ENCODE assay signal across 8 mouse cellular contexts in the genomic region with DNA sequence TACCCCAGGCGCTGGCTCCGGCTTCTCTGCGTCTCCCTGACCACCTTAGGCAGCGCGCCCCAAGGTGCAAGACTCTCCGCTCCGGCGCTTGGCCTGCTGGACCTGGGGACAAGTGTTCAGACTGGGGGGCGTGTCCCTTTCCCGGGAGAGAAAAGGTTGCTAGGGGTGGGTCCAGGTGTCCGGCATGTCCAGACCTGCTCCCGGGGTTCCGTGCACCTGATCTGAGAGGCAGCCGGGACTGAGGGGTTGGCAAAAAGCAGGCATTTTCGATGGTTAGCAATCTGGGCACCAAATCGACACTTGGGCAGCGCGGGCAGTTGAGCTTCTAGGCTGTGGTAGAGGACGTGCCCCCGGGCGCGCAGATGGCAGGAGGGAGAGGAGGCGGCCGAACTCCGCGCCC. TPM values are rescaled to one million over a fixed set of nuclear protein-coding genes. Genes with fewer than 3 reads are reported as not detected.
DNase-seq lines count a peak whose midpoint lies in the region; ATAC-seq and TF ChIP-seq lines count a peak whose summit lies in the region.

No protein-coding gene starts in this region.

- H3K9me3 ChIP-seq in heart, embryonic 12.5 days (replicated peaks), result no peaks in the 10 kb centered on the region
- H3K9me3 ChIP-seq in hindbrain, embryonic 10.5 days, result no peaks in the 10 kb centered on the region

- no peak for TF ChIP-seq POLR2A in brain, embryonic 14.5 days (IDR thresholded peaks at IDR 0.05; ENCODE audit: borderline replicate concordance, extremely low read depth, insufficient read depth, insufficient read length, poor library complexity, severe bottlenecking)

- no peak for TF ChIP-seq CTCF in brain, embryonic 14.5 days (IDR thresholded peaks at IDR 0.05; ENCODE audit: borderline replicate concordance, extremely low read depth, insufficient read depth, insufficient read length)

- no peak for DNase-seq in heart, adult 9 months (ENCODE audit: low spot score in 2 of 2)
- DNase-seq in brain, embryonic 14.5 days (ENCODE audit: low read depth), result peak; percentile 33
- DNase-seq in hindbrain, embryonic 10.5 days (ENCODE audit: low spot score), result peak; percentile 20
- peak; percentile 19 for DNase-seq in lung, postnatal 36 days
- no peak for DNase-seq in thymus, postnatal 14 days
- DNase-seq in left cerebral cortex, adult 9 months (ENCODE audit: low spot score in 2 of 2), result no peak

- H3K4me3 ChIP-seq in heart, embryonic 12.5 days, result peak overlapping the region; percentile 40
- H3K4me3 ChIP-seq in hindbrain, embryonic 10.5 days, result peak overlapping the region; percentile 50

- H3K9ac ChIP-seq in heart, embryonic 12.5 days, result no peak overlapping the region

- peak overlapping the region; percentile 73 for H3K4me2 ChIP-seq in heart, embryonic 12.5 days

- peaks cover 85% of the 10 kb centered on the region for H3K27me3 ChIP-seq in heart, embryonic 12.5 days (replicated peaks)
- H3K27me3 ChIP-seq in hindbrain, embryonic 10.5 days (ENCODE audit: insufficient read depth, poor library complexity, severe bottlenecking), result peaks cover 95% of the 10 kb centered on the region

- peaks cover 16% of the 10 kb centered on the region for H3K4me1 ChIP-seq in heart, embryonic 12.5 days (replicated peaks)
- H3K4me1 ChIP-seq in hindbrain, embryonic 10.5 days (replicated peaks), result peaks cover 28% of the 10 kb centered on the region

- no peak for ATAC-seq in heart, embryonic 12.5 days (ENCODE audit: insufficient number of reproducible peaks, low FRiP score)
- ATAC-seq in activated CD4-positive, CD25-positive, alpha-beta regulatory T cell, adult 4 months, result no peak

- H3K36me3 ChIP-seq in heart, embryonic 12.5 days, result no peaks in the 10 kb centered on the region
- no peaks in the 10 kb centered on the region for H3K36me3 ChIP-seq in hindbrain, embryonic 10.5 days

- WGBS in heart, embryonic 12.5 days, result 3% methylated on average over 26 of the region's 26 CpGs
- 2% methylated on average over 26 of the region's 26 CpGs for WGBS in hindbrain, embryonic 10.5 days

- H3K27ac ChIP-seq in heart, embryonic 12.5 days (ENCODE audit: poor library complexity, severe bottlenecking), result no peak overlapping the region
- 0 out of 2 replicates have a peak overlapping the region, but pooled peaks have one; percentile 59 for H3K27ac ChIP-seq in hindbrain, embryonic 10.5 days

RNA-seq across cellular contexts. Expression of a gene that starts 4.7 kb away (rescaled TPM):
- polyA plus RNA-seq in heart, embryonic 12.5 days (2016; fragmentation: Nextera tagmentation; extraction: Ambion mirVana), result 0.05 and 0.09 TPM in 2 replicates
- 34.3 and 36.8 TPM in 2 replicates for polyA plus RNA-seq in brain, embryonic 14.5 days (2012; rRNA removed)
- polyA plus RNA-seq in hindbrain, embryonic 10.5 days (2016; fragmentation: Nextera tagmentation; extraction: Ambion mirVana), result 0.78 and 0.92 TPM in 2 replicates
- polyA plus RNA-seq in activated CD4-positive, CD25-positive, alpha-beta regulatory T cell, adult 4 months (2017; shearing (Covaris generic)), result not detected

RNA-seq across cellular contexts. Expression of a gene that starts 31.7 kb away (rescaled TPM):
- 1.4 and 2.2 TPM in 2 replicates for polyA plus RNA-seq in heart, embryonic 12.5 days (2016; fragmentation: Nextera tagmentation; extraction: Ambion mirVana)
- polyA plus RNA-seq in brain, embryonic 14.5 days (2012; rRNA removed), result 7.7 and 8.4 TPM in 2 replicates
- 0.93 and 1.1 TPM in 2 replicates for polyA plus RNA-seq in hindbrain, embryonic 10.5 days (2016; fragmentation: Nextera tagmentation; extraction: Ambion mirVana)
- polyA plus RNA-seq in activated CD4-positive, CD25-positive, alpha-beta regulatory T cell, adult 4 months (2017; shearing (Covaris generic)), result 1 to 10 TPM in 1 of 2 experiments, not detected in 1; 4.3 TPM

Comparison
In these comparisons a context has a peak if more than half of its experiments do, and no peak if none do; other contexts are left out.
1. DNase-seq: peak in brain, embryonic 14.5 days (single experiment), hindbrain, embryonic 10.5 days (single experiment) and lung, postnatal 36 days (single experiment); none in heart, adult 9 months (0 of 2), thymus, postnatal 14 days (single experiment) and left cerebral cortex, adult 9 months (0 of 2).
2. RNA of a gene that starts 4.7 kb away (polyA plus RNA-seq): 34.3 to 36.8 TPM in brain, embryonic 14.5 days; 0.78 to 0.92 TPM in hindbrain, embryonic 10.5 days, not detected in activated CD4-positive, CD25-positive, alpha-beta regulatory T cell, adult 4 months and 0.05 to 0.09 TPM in heart, embryonic 12.5 days; every median in the first group is over 10 times any median in the second.